Mouse (Mus musculus) stomach, embryonic 16.5 days (tissue): Measurements from ENCODE around the gene Zdhhc7. TPM values are rescaled to one million over a fixed set of nuclear protein-coding genes. Genes with fewer than 3 reads are reported as not detected.

Experiments
- ATAC-seq: fragments of 200-750 bp; cut with Nextera tagmentation; 2 replicates; pipeline ENCODE4 v1.8.0; 2017; ENCODE audit warnings: moderate number of reproducible peaks, moderate TSS enrichment; ENCODE audit not compliant: insufficient read depth, low FRiP score
- H3K27ac ChIP-seq: fragments of 300-500 bp; sonication (generic); 2 replicates; pipeline ENCODE4 v1.5.1; 2014; ENCODE audit warnings: low read length
- H3K27me3 ChIP-seq: fragments of 300-500 bp; sonication (generic); 2 replicates; pipeline ENCODE4 v1.6.1; 2014; ENCODE audit warnings: low read length, control low read depth, mixed read lengths; ENCODE audit not compliant: control insufficient read depth, insufficient read depth
- H3K36me3 ChIP-seq: fragments of 300-500 bp; sonication (generic); 2 replicates; pipeline ENCODE4 v1.6.1; 2014; ENCODE audit warnings: low read length; ENCODE audit not compliant: control insufficient read depth, insufficient read depth
- H3K4me1 ChIP-seq: fragments of 300-500 bp; sonication (generic); 2 replicates; pipeline ENCODE4 v1.6.1; 2014; ENCODE audit warnings: low read length, control low read depth, mixed read lengths; ENCODE audit not compliant: control insufficient read depth, insufficient read depth
- H3K4me2 ChIP-seq: fragments of 300-500 bp; sonication (generic); 2 replicates; pipeline ENCODE4 v1.6.1; 2014; ENCODE audit warnings: low read depth, low read length, mixed read lengths
- H3K4me3 ChIP-seq: fragments of 300-500 bp; sonication (generic); replicated peaks from 2 replicates; pipeline ENCODE4 v1.5.1; 2014; ENCODE audit warnings: mild to moderate bottlenecking, low read length
- H3K9ac ChIP-seq: fragments of 300-500 bp; sonication (generic); 2 replicates; pipeline ENCODE4 v1.6.1; 2014; ENCODE audit warnings: low read length
- H3K9me3 ChIP-seq: fragments of 300-500 bp; sonication (generic); replicated peaks from 2 replicates; pipeline ENCODE4 v1.6.1; 2016; ENCODE audit warnings: low read length, control low read depth; ENCODE audit not compliant: control insufficient read depth
- WGBS: fragments of 180-500 bp; shearing (Covaris S2); extraction: QIAGEN DNeasy Blood & Tissue Kit; methylation state at CpG from one replicate; pipeline ENCODE4 v1.1.7; 2014; 5-methylcytosine and 5-hydroxymethylcytosine counted together
- polyA plus RNA-seq: library from polyadenylated mRNA; unstranded; fragments of >200 nt; fragmentation: Nextera tagmentation; extraction: Ambion mirVana; gene quantifications from 2 replicates; pipeline ENCODE4 v1.2.1, GENCODE M21; 2015

The Zdhhc7 gene
- polyA plus RNA-seq, 1 experiment from 2014 or later = 31.1 TPM

DNA sequence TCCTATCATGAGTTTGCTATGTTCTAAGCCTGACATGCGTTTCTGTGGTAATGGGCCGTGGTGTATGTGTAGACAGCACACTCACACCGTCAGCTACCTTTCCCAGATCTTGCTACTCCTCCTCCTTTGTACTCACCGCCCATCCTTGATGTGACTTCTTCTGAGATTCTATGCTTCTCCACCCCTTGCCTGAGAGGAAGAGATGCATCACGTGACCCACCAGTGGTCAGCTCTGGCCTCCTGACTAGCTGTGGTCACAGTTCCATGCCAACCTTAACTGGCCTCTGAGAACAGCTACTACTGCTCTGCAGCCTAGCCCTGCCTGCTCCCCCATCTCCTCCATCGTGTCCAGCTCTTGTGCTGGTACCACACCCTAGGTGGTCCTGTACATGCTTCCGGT is 34.4 kb upstream of the Zdhhc7 start:
- 89% methylated on average over 7 of the region's 7 CpGs for WGBS
- H3K9ac ChIP-seq = no peak overlapping the region
- no peak overlapping the region for H3K27ac ChIP-seq
- H3K4me1 ChIP-seq = 0 out of 2 replicates have a peak, but pooled peaks cover 2% of the 10 kb centered on the region
- ATAC-seq = no peak
- no peaks in the 10 kb centered on the region for H3K27me3 ChIP-seq
- H3K9me3 ChIP-seq = no peaks in the 10 kb centered on the region
- H3K4me3 ChIP-seq = no peak overlapping the region
- H3K36me3 ChIP-seq = no peaks in the 10 kb centered on the region
- H3K4me2 ChIP-seq = no peak overlapping the region

DNA sequence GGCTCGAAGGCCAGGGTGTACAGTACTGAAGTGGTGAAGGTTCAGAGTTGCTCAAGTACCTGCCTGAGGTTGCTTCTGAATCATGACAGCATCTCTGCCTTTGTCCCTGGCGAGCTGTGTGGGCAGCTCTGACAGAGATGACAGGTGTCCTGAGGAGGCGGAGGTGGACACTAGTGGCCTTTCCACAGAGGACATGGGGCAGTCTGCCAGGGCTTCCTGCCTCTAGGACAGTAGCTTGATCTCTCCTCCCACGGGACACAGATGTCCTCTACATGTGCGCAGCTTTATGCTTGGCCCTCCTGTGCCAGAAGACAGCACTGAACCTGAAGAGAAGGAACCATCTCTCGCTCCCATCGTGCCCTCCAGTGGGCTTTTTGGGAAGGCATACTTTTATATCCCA is 31.9 kb upstream of the Zdhhc7 start:
- Histone ChIP-seq H3K4me2 (no peak overlapping the region), H3K4me1 (0 out of 2 replicates have a peak, but pooled peaks cover 2% of the 10 kb centered on the region), H3K9me3 (no peaks in the 10 kb centered on the region; the same call in 1 of the 2 replicates), H3K36me3 (no peaks in the 10 kb centered on the region), H3K27me3 (no peaks in the 10 kb centered on the region), H3K27ac (no peak overlapping the region), H3K4me3 (no peak overlapping the region), H3K9ac (no peak overlapping the region)
- 76% methylated on average over 7 of the region's 7 CpGs for WGBS
- no peak for ATAC-seq

DNA sequence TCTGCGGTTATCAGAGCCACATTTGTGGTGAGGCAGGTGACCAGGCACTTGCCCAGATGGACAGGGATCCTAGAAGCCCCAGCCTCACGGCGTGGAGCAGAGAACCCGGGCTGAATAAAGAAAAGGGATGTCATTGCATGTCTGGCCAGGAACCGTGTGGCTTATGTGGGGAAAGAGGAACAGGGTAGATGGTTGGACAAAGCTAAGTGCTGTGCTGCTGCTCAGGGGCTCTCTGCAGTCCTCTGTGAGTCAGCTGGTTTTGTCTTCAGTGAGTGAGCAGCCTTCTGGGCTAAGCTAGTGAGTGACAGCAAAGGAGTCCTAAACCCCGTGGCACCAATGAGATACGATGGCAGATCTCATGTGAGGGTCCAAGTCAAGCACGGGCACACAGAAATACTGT is 29.9 kb upstream of the Zdhhc7 start:
- H3K4me2 ChIP-seq = no peak overlapping the region

DNA sequence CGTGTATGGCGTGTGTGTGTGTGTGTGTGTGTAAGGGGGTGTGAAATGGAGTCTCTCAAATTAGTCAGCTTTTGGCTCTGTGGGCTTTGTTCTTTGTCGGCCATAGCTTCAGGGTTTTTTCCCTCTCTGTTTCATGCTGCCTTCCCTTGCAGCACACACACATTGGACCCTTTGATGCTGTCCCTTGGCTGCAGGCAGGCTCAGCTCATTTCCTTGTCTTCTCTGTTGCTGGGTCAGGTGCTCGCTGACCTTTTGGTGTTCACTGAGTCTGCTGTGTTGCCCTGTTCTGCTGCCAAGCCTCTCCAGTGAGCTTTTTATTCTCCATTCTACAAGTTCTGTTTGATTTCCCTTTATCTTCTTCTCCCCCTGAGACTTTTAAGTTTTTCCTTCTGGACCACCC is 28.3 kb upstream of the Zdhhc7 start:
- Histone ChIP-seq H3K27ac (no peak overlapping the region), H3K4me2 (no peak overlapping the region), H3K4me1 (peaks cover 18% of the 10 kb centered on the region), H3K4me3 (no peak overlapping the region), H3K9ac (no peak overlapping the region), H3K27me3 (no peaks in the 10 kb centered on the region), H3K9me3 (no peaks in the 10 kb centered on the region; the same call in 1 of the 2 replicates), H3K36me3 (no peaks in the 10 kb centered on the region)
- 78% methylated on average over 4 of the region's 4 CpGs for WGBS
- no peak for ATAC-seq

More for the DNA sequence above, 29.9 kb upstream of the Zdhhc7 start:
- Histone ChIP-seq H3K4me1 (peaks cover 10% of the 10 kb centered on the region; the same call in 1 of the 2 replicates), H3K27me3 (no peaks in the 10 kb centered on the region), H3K9ac (no peak overlapping the region), H3K36me3 (no peaks in the 10 kb centered on the region), H3K9me3 (no peaks in the 10 kb centered on the region; the same call in 1 of the 2 replicates), H3K27ac (no peak overlapping the region), H3K4me3 (no peak overlapping the region)
- ATAC-seq = no peak
- 88% methylated on average over 8 of the region's 8 CpGs for WGBS

DNA sequence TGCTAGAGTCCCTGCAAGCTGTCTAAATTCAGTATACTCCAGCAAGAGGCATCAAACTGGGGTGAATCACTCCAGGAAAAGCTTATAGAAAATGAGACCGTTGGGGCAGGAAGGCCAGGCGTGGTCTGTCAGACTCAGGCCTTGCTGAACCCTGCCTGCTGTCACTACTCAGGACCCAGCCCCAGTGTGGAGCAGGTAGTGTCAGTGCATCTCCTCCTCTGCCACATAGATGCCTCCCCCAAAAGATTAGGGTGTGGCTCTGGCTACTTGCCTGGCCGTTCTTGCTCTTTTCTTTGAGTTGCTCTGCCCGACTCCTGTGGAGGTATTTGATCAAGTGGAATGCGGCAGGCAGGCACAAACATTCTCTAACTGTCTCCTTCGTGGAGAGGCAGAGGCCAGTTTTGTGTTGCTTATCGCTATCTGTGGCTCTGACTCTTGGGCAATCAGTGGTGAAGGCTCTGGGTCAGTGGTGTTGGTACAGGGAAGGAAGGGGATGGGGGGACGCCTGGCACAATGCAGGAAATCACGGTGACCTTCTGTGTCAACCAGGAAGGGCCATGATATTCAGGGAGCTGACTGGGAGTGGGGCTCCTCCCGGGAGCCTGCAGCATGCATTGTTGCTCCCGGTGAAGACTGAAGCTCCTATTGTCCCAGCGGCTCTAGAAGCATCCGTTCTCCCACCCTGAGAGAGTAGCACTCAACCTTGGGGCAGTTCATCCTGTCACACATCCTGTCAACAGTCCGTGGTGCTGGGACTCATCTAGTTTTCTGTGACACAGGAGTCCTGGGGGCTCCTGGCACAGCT is 25.3 kb upstream of the Zdhhc7 start:
- H3K9ac ChIP-seq = peak overlapping the region; percentile 28; the same call in 1 of the 2 replicates
- H3K27me3 ChIP-seq = no peaks in the 10 kb centered on the region
- no peaks in the 10 kb centered on the region; the same call in 1 of the 2 replicates for H3K9me3 ChIP-seq
- no peak overlapping the region for H3K4me2 ChIP-seq
- peak; percentile 51; the same call in 1 of the 2 replicates for ATAC-seq
- H3K36me3 ChIP-seq = no peaks in the 10 kb centered on the region
- WGBS = 25% methylated on average over 14 of the region's 14 CpGs
- no peak overlapping the region for H3K4me3 ChIP-seq
- peak overlapping the region; percentile 65 for H3K27ac ChIP-seq
- peaks cover 26% of the 10 kb centered on the region for H3K4me1 ChIP-seq

DNA sequence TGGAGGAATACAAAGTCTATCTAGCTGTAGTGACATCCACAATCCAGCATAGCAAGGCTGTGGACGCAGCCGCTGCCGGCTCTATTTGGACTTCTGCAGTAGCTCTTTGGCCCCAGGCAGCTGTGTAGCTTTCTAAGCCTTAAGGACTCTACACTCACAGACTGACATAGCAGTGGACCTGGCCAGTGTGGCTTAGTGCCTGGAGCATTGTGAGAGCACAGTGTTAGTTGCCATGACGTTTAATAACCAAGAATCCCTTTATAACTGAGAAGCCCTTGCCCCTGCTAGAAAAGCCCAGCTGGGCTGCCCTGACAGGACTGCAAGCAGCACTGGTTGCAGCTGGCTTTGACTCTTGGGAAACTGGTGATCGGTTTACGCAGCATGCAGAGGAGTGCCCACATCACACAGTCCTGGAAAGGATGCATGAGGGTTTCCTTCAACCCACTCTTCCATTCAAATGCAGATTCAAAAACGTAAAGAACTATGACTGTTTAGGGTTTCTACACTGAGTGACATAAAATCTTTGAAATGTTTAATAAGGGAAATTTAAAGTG is 23.6 kb upstream of the Zdhhc7 start:
- no peak for ATAC-seq
- WGBS = 54% methylated on average over 7 of the region's 7 CpGs
- Histone ChIP-seq H3K36me3 (no peaks in the 10 kb centered on the region), H3K27me3 (no peaks in the 10 kb centered on the region), H3K9ac (no peak overlapping the region), H3K9me3 (no peaks in the 10 kb centered on the region; the same call in 1 of the 2 replicates), H3K4me2 (no peak overlapping the region), H3K27ac (no peak overlapping the region), H3K4me3 (no peak overlapping the region), H3K4me1 (peaks cover 26% of the 10 kb centered on the region)

DNA sequence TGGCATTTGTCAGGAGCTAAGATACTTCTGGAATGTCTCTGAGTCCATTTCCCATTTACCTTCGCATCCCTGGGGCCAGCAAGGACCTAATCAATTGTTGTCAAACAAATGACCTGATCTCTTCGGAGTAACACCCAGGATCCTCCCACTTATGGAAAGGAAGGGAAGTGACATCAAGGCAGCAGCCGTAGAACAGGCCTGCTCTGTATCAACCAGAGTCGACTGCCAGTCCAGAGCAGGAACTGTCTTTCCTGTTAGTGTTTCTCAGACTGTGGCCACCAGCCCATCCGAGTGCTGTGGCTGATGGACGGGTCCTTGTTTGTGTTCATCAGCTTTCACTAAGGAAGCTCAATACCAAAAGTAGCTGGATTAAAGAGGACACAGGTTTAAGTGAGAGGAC is 23.0 kb upstream of the Zdhhc7 start:
- Histone ChIP-seq H3K36me3 (no peaks in the 10 kb centered on the region), H3K27ac (peak overlapping the region; percentile 13; the same call in 1 of the 2 replicates), H3K27me3 (no peaks in the 10 kb centered on the region), H3K4me2 (no peak overlapping the region), H3K9me3 (no peaks in the 10 kb centered on the region; the same call in 1 of the 2 replicates), H3K9ac (no peak overlapping the region), H3K4me3 (no peak overlapping the region), H3K4me1 (peaks cover 26% of the 10 kb centered on the region)
- 26% methylated on average over 6 of the region's 6 CpGs for WGBS
- ATAC-seq = no peak

DNA sequence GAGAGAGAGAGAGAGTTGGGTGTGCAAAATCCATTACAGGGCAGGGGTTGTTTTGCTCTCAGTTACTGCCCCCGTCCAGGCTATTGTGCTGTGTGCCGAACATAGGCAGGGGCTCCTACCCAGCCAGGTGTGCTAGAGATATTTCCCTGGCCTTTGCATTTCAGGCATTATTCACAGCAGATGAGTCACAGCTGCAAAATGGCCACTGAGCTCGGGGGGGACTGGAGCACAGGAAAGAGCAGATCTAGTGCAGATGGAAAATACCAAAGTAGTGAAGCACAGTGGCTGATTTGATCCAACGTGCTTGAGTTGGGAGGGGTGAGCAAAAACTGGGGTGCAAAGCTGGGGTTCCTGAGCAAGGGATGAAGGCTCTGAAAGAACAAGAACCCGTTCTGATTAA is 19.7 kb upstream of the Zdhhc7 start:
- H3K27me3 ChIP-seq = peaks cover 7% of the 10 kb centered on the region
- no peaks in the 10 kb centered on the region for H3K36me3 ChIP-seq
- no peak overlapping the region for H3K4me2 ChIP-seq
- H3K4me3 ChIP-seq = no peak overlapping the region
- WGBS = 47% methylated on average over 5 of the region's 5 CpGs
- peaks cover 14% of the 10 kb centered on the region for H3K4me1 ChIP-seq
- no peak for ATAC-seq
- no peak overlapping the region for H3K9ac ChIP-seq
- H3K9me3 ChIP-seq = no peaks in the 10 kb centered on the region
- H3K27ac ChIP-seq = no peak overlapping the region

DNA sequence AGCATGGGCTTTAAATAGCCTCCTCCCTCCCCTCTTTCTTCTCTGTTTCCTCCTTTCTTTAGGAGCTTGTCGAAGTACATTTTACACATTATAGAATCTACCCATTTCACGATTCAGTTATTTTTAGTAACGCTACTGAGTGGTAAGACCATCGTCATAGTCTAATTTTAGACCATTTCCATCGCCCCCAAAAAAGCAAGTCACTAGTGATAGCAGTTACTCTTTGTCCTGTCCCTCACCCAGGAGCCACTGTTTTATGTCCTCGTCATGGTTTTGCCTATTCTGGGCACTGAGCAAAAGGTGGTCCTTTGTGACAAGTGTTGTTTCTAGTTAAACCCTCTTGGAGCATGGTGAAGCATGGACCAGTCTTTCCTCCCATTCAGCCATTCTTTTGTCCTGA is 18.6 kb upstream of the Zdhhc7 start:
- WGBS = 80% methylated on average over 6 of the region's 6 CpGs
- H3K9me3 ChIP-seq = no peaks in the 10 kb centered on the region
- no peak overlapping the region for H3K9ac ChIP-seq
- no peaks in the 10 kb centered on the region for H3K36me3 ChIP-seq
- peaks cover 12% of the 10 kb centered on the region for H3K4me1 ChIP-seq
- H3K4me2 ChIP-seq = no peak overlapping the region
- peaks cover 16% of the 10 kb centered on the region for H3K27me3 ChIP-seq
- ATAC-seq = no peak
- H3K27ac ChIP-seq = no peak overlapping the region
- no peak overlapping the region for H3K4me3 ChIP-seq
